Mouse (Mus musculus): ENCODE measurements around the gene Zfp119b. TPM values are rescaled to one million over a fixed set of nuclear protein-coding genes. Genes with fewer than 3 reads are reported as not detected.

Zfp119b gene
- polyA plus RNA-seq, 1 experiment = 7.9 TPM

DNA sequence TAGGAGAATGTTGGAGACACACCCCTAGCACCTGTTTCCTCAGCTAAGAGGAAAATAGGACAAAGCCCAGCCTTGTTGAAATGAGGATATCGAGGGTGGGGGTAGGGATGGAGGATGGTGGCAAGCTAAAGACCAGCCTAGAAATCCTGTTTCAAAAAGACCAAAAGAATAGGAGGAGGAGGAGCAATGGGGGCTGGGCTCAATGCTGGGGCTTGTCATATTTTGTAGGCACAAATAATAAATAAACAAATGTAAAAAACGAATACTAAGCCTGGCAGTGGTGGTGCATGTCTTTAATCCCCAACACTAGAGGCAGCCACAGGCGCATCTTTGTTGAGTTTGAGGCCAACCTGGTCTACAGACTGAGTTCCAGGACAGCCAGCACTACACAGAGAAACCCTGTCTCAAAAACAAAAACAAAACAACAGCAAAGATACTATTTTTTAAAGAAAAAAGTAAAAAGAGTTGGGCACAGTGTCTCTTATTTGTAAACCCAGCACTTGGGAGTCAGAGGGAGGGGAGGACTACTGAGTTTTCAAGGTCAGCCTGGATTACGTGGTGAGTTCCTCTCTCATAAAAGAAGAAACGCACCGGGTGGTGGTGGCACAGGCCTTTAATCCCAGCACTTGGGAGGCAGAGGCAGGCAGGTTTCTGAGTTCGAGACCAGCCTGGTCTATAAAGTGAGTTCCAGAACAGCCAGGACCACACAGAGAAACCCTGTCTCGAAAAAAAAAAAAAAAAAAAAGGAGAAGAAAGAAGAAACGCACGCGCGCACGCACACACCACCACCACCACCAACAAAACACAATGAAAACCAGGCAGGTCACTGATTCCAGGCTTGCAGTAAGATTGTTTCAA, 8.7 kb upstream of the Zfp119b start:
- peaks cover 38% of the 10 kb centered on the region for H3K4me1 ChIP-seq (ENCODE audit: control insufficient read depth, insufficient read depth, low read length)

DNA sequence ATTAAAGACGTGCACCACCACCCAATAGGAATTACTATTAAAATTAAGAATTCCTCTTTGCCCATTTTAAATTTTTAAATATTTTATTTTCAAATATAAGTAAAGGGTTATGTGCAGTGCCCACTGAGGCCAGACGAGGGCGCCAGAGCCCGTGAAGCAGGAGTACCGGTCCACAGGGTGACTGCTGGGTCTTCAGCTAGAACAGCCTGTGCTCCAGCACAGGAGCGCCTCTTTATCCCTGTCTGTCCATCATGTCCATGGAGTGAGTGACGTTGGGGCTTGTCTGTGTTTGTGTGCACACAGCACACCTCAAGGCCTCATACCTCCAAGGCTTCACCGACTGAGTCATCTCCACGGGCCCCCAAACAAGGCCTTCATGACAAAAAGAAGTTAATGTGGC, 7.9 kb upstream of the Zfp119b start:
- TF ChIP-seq CTCF (IDR thresholded peaks at IDR 0.05; ENCODE audit: low read depth, low read length) = peak; percentile 77
- no peak for TF ChIP-seq POLR2A (IDR thresholded peaks at IDR 0.05; ENCODE audit: borderline replicate concordance, low read depth, low read length)
- no peak overlapping the region for H3K4me3 ChIP-seq (ENCODE audit: insufficient read depth, low read length)
- H3K4me1 ChIP-seq (ENCODE audit: control insufficient read depth, insufficient read depth, low read length) = peaks cover 38% of the 10 kb centered on the region
- no peak overlapping the region for H3K27ac ChIP-seq (ENCODE audit: insufficient read depth, low read depth, low read length)

More for the DNA sequence above, 8.7 kb upstream of the Zfp119b start:
- peak overlapping the region; percentile 95 for H3K27ac ChIP-seq (ENCODE audit: insufficient read depth, low read depth, low read length)
- TF ChIP-seq POLR2A (IDR thresholded peaks at IDR 0.05; ENCODE audit: borderline replicate concordance, low read depth, low read length) = no peak
- TF ChIP-seq CTCF (IDR thresholded peaks at IDR 0.05; ENCODE audit: low read depth, low read length) = no peak
- peak overlapping the region; percentile 88 for H3K4me3 ChIP-seq (ENCODE audit: insufficient read depth, low read length)

GRCm38 (mm10) chr17:55956591-55956990, 7.3 kb upstream of the Zfp119b start:
- no peak overlapping the region for H3K27ac ChIP-seq (ENCODE audit: insufficient read depth, low read depth, low read length)
- peaks cover 43% of the 10 kb centered on the region for H3K4me1 ChIP-seq (ENCODE audit: control insufficient read depth, insufficient read depth, low read length)
- no peak overlapping the region for H3K4me3 ChIP-seq (ENCODE audit: insufficient read depth, low read length)
- no peak for TF ChIP-seq CTCF (IDR thresholded peaks at IDR 0.05; ENCODE audit: low read depth, low read length)
- TF ChIP-seq POLR2A (IDR thresholded peaks at IDR 0.05; ENCODE audit: borderline replicate concordance, low read depth, low read length) = no peak

DNA sequence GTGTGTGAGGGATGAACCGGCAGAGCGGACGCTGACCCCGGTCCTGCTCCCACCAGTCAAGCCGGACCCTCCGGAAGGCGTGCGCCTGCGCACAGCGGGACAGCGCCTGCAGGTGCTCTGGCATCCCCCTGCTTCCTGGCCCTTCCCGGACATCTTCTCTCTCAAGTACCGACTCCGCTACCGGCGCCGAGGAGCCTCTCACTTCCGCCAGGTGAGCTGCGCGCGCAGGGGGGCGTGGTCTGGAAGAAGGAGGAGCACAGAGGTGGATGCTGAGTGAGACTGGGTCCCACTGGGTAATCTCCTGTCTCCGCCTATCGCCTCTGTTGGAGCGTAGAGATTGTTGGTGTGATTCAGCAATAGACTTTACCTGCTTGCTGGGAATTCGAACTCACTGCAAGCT, 6.8 kb upstream of the Zfp119b start:
- TF ChIP-seq POLR2A (IDR thresholded peaks at IDR 0.05; ENCODE audit: borderline replicate concordance, low read depth, low read length) (no peak), CTCF (IDR thresholded peaks at IDR 0.05; ENCODE audit: low read depth, low read length) (no peak)
- Histone ChIP-seq H3K27ac (ENCODE audit: insufficient read depth, low read depth, low read length) (no peak overlapping the region), H3K4me1 (ENCODE audit: control insufficient read depth, insufficient read depth, low read length) (peaks cover 42% of the 10 kb centered on the region), H3K4me3 (ENCODE audit: insufficient read depth, low read length) (no peak overlapping the region)

GRCm38 (mm10) chr17:55954229-55954628, 4.9 kb upstream of the Zfp119b start:
- no peak overlapping the region for H3K4me3 ChIP-seq (ENCODE audit: insufficient read depth, low read length)
- peaks cover 34% of the 10 kb centered on the region for H3K4me1 ChIP-seq (ENCODE audit: control insufficient read depth, insufficient read depth, low read length)
- no peak for TF ChIP-seq CTCF (IDR thresholded peaks at IDR 0.05; ENCODE audit: low read depth, low read length)
- TF ChIP-seq POLR2A (IDR thresholded peaks at IDR 0.05; ENCODE audit: borderline replicate concordance, low read depth, low read length) = no peak
- no peak overlapping the region for H3K27ac ChIP-seq (ENCODE audit: insufficient read depth, low read depth, low read length)

DNA sequence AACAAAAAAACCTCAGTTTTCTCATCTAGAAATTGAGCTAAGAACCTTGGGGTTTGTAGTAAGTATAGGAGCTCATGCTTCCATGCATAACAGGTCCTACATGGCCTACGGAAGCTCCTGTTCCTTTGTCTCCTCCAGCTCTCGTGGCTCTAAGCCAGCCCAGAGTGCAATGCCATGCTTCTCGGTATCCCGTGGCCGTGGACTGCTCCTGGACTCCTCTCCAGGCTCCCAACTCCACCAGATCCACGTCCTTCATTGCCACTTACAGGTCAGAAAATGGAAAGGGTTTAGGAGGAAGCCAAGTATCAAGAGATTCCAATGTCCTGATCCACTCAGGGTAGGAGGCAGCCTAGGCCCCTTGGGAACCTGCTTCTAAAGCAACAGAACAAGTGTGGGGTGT, 4.5 kb upstream of the Zfp119b start:
- peaks cover 34% of the 10 kb centered on the region for H3K4me1 ChIP-seq (ENCODE audit: control insufficient read depth, insufficient read depth, low read length)
- no peak for TF ChIP-seq POLR2A (IDR thresholded peaks at IDR 0.05; ENCODE audit: borderline replicate concordance, low read depth, low read length)
- no peak for TF ChIP-seq CTCF (IDR thresholded peaks at IDR 0.05; ENCODE audit: low read depth, low read length)
- H3K4me3 ChIP-seq (ENCODE audit: insufficient read depth, low read length) = no peak overlapping the region
- no peak overlapping the region for H3K27ac ChIP-seq (ENCODE audit: insufficient read depth, low read depth, low read length)

GRCm38 (mm10) chr17:55952447-55953027, 3.2 kb upstream of the Zfp119b start, which contains the start of gene Ebi3:
Ebi3 (plus strand) TSS chr17:55952640.
- Histone ChIP-seq H3K4me1 (ENCODE audit: control insufficient read depth, insufficient read depth, low read length) (peaks cover 32% of the 10 kb centered on the region), H3K27ac (ENCODE audit: insufficient read depth, low read depth, low read length) (peak within 1 kb of the TSS; percentile 85), H3K4me3 (ENCODE audit: insufficient read depth, low read length) (peak within 1 kb of the TSS; percentile 57)
- no peak for TF ChIP-seq POLR2A (IDR thresholded peaks at IDR 0.05; ENCODE audit: borderline replicate concordance, low read depth, low read length)
- no peak for TF ChIP-seq CTCF (IDR thresholded peaks at IDR 0.05; ENCODE audit: low read depth, low read length)

DNA sequence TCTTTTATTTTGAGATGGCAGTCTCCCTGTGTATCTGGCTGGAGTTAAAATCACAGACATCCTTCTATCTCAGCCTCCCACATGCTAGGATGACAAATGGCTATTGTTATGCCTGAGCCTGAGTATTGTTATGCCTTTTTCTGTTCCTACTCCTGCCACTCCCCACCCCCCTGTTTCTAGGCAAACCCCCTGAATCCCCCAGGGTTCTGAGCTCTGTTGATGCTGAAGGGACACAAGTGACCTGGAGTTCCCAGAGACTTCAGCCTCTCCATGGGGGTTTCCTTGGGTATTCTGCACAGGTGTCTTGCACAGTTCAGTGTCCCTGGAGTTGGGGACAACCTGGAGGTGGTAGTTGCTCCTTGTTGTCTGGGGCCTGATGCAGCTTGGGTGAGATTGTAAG, 2.7 kb upstream of the Zfp119b start:
- H3K4me3 ChIP-seq (ENCODE audit: insufficient read depth, low read length) = 0 out of 2 replicates have a peak overlapping the region, but pooled peaks have one; percentile 13
- no peak for TF ChIP-seq CTCF (IDR thresholded peaks at IDR 0.05; ENCODE audit: low read depth, low read length)
- no peak for TF ChIP-seq POLR2A (IDR thresholded peaks at IDR 0.05; ENCODE audit: borderline replicate concordance, low read depth, low read length)
- H3K4me1 ChIP-seq (ENCODE audit: control insufficient read depth, insufficient read depth, low read length) = peaks cover 32% of the 10 kb centered on the region
- peak overlapping the region; percentile 70 for H3K27ac ChIP-seq (ENCODE audit: insufficient read depth, low read depth, low read length)

GRCm38 (mm10) chr17:55950601-55951000, 1.3 kb upstream of the Zfp119b start:
- Histone ChIP-seq H3K4me1 (ENCODE audit: control insufficient read depth, insufficient read depth, low read length) (peaks cover 39% of the 10 kb centered on the region), H3K4me3 (ENCODE audit: insufficient read depth, low read length) (no peak overlapping the region), H3K27ac (ENCODE audit: insufficient read depth, low read depth, low read length) (no peak overlapping the region)
- no peak for TF ChIP-seq POLR2A (IDR thresholded peaks at IDR 0.05; ENCODE audit: borderline replicate concordance, low read depth, low read length)
- TF ChIP-seq CTCF (IDR thresholded peaks at IDR 0.05; ENCODE audit: low read depth, low read length) = no peak

- peaks cover 37% of the 10 kb centered on the region for H3K4me1 ChIP-seq (ENCODE audit: control insufficient read depth, insufficient read depth, low read length)
- no peak overlapping the region for H3K4me3 ChIP-seq (ENCODE audit: insufficient read depth, low read length)
- no peak overlapping the region for H3K27ac ChIP-seq (ENCODE audit: insufficient read depth, low read depth, low read length)
- no peak for TF ChIP-seq CTCF (IDR thresholded peaks at IDR 0.05; ENCODE audit: low read depth, low read length)
- no peak for TF ChIP-seq POLR2A (IDR thresholded peaks at IDR 0.05; ENCODE audit: borderline replicate concordance, low read depth, low read length)
Observed at GRCm38 (mm10) chr17:55948647-55949046, 653 bp downstream of the Zfp119b start.
